Mouse (Mus musculus): ENCODE measurements around the gene Epb41.

DNA sequence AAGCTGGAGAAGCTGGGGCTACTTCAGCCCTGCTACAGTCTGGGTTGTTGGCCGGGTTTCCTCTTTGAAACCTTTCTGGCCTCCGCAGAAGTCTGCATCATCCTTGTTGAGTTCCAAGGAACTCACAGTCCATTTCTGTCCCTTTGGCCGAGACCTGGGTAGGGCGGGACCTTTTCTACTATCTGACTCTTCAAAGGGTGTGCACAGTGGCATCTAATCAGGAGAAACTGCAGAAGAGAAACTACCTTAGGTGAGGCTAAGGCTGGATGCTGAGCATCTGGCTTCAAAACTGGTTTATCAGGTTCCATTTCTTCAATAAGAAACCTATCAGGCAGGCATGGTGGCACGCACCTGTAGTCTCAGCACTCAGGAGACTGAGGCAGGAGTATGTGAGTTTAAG is 10.6 kb downstream of the Epb41 start:
- TF ChIP-seq POLR2A (IDR thresholded peaks at IDR 0.05; ENCODE audit: insufficient read depth, low read length) = no peak
- no peak for TF ChIP-seq CTCF (IDR thresholded peaks at IDR 0.05; ENCODE audit: low read depth, low read length)
